Mouse (Mus musculus) cerebellum, adult 9-10 months (tissue): ENCODE data around the gene Fkbp15.
"Not testable (repeated sequence)": the region's sequence is repeated elsewhere in the genome, so short reads cannot be mapped to it uniquely, and the experiment has no call there.

ENCODE experiments used
- DNase-seq: peaks from one replicate; pipeline ENCODE4 v3.0.0; 2022

The Fkbp15 gene

DNA sequence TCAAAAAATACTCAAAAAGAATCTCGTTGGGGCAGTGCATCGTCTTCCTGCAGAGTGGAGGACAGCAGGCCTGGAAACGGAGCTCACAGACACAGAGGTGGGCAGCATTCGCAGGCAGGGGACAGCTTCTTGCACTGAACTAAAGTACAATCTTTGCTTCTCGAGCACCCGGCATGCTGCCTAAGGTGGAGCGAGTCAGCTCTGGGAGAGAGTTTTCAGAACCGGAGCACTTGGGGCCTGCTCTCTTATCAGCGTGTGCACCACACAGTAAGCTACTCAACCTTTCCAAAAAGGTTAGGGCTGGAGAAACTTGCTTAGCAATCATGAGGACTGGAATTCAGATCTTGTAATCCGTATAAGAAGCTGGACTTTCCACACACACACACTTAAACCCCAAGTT lies 83.7 kb downstream of the Fkbp15 start:
- no peak for DNase-seq

DNA sequence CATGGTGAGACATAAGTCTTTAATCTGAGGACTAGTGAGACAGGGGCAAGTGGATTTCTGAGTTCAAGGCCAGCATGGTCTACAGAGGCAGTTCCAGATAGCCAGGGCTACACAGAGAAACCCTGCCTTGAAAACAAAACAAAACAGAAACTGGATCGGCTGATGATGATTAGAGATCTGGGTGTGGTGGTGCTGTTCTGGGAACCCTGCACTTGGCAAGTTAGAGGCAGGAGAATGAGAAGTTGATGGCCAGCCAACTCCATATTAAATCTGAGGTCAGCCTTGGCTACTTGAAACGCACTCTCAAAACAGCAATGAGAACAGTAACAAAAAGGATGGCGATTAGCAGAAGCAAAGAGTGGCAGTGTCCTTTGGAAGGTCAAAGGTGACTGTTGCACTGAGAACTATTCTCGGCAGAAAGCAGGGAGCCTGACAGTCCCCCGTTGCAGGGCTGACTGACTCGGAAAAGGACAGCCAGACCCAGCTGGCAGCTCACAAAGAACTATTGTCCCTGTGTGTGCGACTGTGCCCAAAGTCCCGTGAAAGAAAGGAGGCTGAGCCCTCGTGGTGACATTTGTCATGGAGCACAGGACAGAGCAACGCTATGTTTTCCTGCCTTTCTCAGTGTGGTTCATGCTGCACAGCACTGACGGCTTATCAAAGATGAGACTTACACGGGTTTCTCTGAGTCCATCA lies 85.4 kb downstream of the Fkbp15 start:
- DNase-seq: no peak

DNA sequence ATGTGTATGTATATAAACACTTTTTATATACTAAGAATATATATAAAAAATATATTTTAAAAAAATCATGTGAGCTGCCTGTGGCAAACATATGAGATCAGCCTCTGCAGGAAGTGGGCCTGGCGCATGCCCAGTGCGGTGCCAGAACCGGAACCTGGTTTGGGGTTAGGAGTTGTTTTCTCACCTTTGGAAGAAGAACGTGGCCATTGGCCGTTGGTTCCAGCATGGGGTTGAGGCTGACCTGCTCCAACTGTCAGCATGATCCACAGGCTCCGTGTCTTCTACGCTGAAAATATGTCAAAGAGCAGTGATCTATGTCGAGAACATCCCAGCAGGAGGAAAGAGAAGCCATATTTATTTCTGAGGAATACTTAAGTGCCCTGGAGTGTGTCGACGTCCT lies 86.4 kb downstream of the Fkbp15 start:
- no peak for DNase-seq

DNA sequence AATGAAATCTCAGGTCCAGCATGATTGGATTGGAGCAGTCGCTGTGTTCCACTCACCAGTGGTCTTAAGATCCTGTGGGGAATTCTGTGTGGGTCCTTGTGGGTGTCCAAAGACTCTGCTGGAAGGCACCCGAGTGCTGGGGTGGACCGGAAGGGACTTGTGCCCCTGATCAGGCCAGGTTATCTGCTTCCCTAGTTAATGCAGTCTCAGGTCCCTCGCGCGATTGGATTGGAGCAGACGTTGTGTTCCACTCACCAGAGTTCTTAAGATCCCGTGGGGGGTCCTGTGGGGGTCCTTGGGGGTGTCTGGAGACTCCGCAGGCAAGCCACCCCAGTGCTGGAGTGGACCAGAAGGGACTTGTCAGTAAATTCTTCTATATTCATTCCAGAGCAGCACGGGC lies 87.7 kb downstream of the Fkbp15 start:
- DNase-seq: no peak

GRCm38 (mm10) chr4:62267101-62267500 lies 93.2 kb downstream of the Fkbp15 start:
- DNase-seq: no peak

DNA sequence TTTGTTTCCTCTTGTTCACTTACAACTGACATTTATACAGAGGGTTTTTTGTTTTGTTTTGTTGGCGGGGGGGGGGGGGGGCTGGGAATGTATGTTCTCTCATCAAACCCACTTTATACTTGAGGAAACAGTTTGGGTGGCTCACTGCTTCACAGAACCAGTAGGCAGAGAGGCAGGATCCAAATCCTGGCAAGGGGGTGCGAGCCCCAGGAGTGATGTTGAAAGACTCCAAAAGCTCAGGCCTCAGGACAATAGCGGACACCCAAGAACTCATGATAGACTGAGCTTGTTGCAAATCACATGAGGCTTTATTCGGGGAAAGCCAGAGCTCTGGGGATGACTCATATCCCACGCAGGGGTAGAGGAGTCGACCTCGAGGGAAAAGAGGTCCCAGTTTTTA lies 94.3 kb downstream of the Fkbp15 start:
- DNase-seq: not testable (repeated sequence)

DNA sequence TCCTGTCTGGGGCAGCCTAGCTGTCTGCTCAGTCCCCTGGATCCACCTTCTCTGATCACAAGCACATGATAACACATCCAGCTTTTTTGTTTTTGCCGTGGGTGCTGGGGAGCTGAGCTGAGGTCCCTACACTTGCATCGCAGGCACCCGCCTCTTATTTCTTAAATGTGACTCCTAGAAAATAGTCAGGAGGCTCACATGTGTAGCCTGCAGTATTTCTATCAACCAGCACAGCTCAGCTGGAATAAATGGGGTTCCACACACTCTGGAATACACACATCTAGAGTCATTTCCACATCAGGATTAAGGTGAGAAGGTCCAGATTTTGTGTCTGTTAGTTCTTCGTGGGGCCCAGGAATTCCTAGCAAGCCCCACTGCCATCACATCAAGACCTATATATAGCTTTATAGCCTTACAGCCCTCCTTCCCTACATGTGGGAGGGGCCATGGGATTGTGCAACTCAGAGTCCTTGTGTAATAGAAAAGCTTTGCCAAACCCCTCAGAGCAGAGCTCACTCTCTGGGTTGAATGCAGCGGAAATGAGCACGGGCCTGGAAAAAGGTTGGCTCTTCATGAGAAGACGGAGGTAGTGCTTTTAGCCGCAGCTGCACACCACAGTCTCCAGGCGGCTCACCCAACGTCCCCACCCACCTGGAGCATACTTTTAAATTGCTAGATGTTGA lies 95.1 kb downstream of the Fkbp15 start:
- no peak for DNase-seq

GRCm38 (mm10) chr4:62263133-62263844 lies 97.1 kb downstream of the Fkbp15 start:
- DNase-seq: peak; percentile 5

- no peak for DNase-seq
Measured at GRCm38 (mm10) chr4:62262276-62262675, 98.1 kb downstream of the Fkbp15 start, which contains the start of gene Slc31a2. Gene Slc31a2 (plus strand): TSS chr4:62262562.

DNA sequence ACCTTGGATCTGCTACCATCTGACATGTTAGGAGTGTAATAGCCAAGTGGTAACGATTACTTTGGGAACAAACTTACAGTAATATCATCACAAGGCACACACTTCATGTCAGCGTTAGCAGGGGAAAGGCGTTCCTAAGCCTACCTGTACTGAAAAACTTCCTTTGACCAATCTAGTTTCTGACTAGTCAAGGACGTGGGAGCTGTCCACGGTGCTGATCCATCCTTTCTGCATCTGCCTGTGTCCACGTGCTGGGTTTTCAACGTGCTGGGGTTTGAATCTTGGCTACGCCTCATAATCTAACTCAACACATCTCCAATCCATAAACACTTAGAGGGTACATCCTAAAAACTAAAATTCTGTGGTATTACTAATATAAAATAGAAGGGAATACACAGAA lies 103.4 kb downstream of the Fkbp15 start:
- no peak for DNase-seq

GRCm38 (mm10) chr4:62254551-62254950 lies 105.8 kb downstream of the Fkbp15 start:
- no peak for DNase-seq

DNA sequence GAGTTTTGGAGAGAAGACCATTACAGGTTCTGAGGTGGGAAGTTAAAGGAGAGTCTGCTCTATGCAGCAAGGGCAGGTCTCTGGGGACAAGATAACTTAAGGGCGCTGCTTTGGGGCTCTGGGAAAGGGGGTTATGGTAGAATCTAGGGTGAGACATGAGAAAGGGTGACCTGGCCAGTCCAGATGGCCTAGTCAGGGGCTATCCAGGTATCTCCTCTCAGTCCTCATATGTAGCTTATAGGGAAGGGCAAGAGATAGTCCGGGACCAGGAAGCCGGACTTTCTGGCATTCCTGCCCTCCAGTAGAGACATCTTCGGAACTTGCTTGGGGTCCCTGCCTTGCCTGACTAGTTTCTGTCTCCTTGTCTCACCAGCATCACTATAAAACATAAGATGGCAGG lies 108.6 kb downstream of the Fkbp15 start:
- DNase-seq: no peak

DNA sequence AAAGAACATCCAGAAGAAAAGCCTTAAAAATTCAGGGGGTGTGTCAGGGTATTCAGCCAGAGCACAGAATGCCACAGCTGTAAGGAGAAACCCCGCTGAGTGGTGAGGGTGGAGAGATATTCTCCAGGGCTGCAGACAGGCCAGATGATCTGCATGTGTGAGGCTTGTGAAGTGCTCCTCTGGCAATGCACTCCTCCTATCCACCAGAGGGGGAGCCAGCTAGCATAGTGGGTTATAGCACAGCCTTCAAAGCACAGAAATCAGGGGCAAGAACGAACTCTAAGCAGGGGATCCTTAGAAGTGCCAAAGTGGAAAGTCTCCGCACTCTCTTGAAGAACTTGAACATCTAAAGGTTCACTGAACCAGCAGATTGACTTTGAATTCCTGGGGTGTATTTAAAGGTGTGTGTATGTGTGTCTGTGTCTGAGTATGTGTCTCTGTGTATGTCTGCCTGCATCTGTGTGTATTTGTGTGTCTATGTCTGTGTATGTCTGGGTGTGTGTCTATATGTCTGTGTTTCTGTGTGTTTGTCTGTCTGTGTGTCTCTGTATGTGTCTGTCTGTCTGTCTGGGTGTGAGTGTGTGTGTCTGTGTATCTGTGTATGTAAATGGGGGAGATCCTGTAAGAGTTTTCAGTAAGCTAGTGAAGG lies 109.3 kb downstream of the Fkbp15 start:
- DNase-seq: no peak
